21 mouse cellular contexts compared by ENCODE assay signal in the genomic region with DNA sequence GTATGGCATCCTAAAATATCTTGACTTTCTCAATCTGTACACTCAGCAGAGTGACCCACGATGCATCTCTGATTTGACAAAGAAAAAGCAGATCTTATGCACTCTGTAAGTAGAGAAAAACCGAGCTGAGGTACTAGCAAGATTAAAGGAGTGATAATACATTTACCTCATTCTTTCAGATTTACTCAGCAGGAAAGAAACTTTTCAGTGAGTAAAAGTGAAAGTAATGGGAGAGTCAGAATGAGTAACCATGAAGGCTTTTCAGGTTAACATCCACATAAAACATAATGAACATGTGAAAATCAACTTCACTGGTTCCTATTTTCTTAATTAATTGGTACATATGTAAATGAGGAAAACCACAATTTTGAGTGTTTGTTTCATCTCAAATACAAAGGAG.
A peak's percentile ranks its signal among the peaks of the same experiment; 100 is the strongest.
DNase-seq lines count a peak whose midpoint lies in the region; ATAC-seq lines count a peak whose summit lies in the region.
"Had no signal": no experiment of that assay in that cellular context is flagged by ENCODE, and none has a peak within 500 bp of the region (broad histone marks: within the 10 kb centered on the region; RNA-seq: fewer than 3 reads in every experiment).

No protein-coding gene starts in this region.

- peak; percentile 80 for ATAC-seq in inflammation-experienced regulatory T-cells, adult 6 months
- ATAC-seq: forebrain, embryonic 14.5 days; forebrain, postnatal 0 days; hindbrain, postnatal 0 days; intestine, embryonic 15.5 days had no signal

- DNase-seq in CD4-positive, CD25-positive, alpha-beta regulatory T cell, adult 2 months (ENCODE audit: low read depth, low spot score): peak; percentile 19
- peak; percentile 28 for DNase-seq in Muller cell, postnatal 12 days (ENCODE audit: inconsistent ontology term)
- DNase-seq in heart, adult 9 months (ENCODE audit: low spot score in 2 of 2): no peak
- DNase-seq in layer of hippocampus, postnatal 10 days (ENCODE audit: low spot score in 2 of 2): no peak
- no peak for DNase-seq in cerebellum, adult 9-11 months
- DNase-seq: adrenal gland, adult 8-10 months; adrenal gland, postnatal 25 days; cerebellum, adult 11-12 months; cerebellum, adult 8-10 months; cerebellum, postnatal 14 days; forebrain, postnatal 0 days; gastrocnemius, adult 2 months; gastrocnemius, postnatal 14 days; heart, adult 18-20 months; heart, postnatal 14 days; heart, postnatal 4 days; kidney, adult 11 months had no signal

Comparison
In these comparisons a context has a peak if more than half of its experiments do, and no peak if none do; other contexts are left out.
1. DNase-seq: peak in CD4-positive, CD25-positive, alpha-beta regulatory T cell, adult 2 months (single experiment) and Muller cell, postnatal 12 days (single experiment); none in heart, adult 9 months (0 of 2), layer of hippocampus, postnatal 10 days (0 of 2) and cerebellum, adult 9-11 months (single experiment).